Mouse (Mus musculus) layer of hippocampus, adult 2 months (tissue): ENCODE data around the gene Cacnb1. TPM values are rescaled to one million over a fixed set of nuclear protein-coding genes. Genes with fewer than 3 reads are reported as not detected.

Experiments
- DNase-seq, 2 experiments: peaks; one replicate each; pipeline ENCODE4 v3.0.0; 2022; ENCODE audit warnings: low spot score in 2 of 2
- H3K27ac ChIP-seq: fragments of 200-600 bp; 2 replicates; pipeline ENCODE4 v1.8.1; 2022
- H3K4me3 ChIP-seq: fragments of 200-600 bp; 2 replicates; pipeline ENCODE4 v1.8.1; 2022; ENCODE audit warnings: mild to moderate bottlenecking
- CTCF ChIP-seq: fragments of 200-600 bp; conservative IDR thresholded peaks from 2 replicates; pipeline ENCODE4 v1.8.1; 2022; ENCODE audit warnings: antibody characterized with exemption, mild to moderate bottlenecking, moderate library complexity
- microRNA-seq, 2 experiments: library from miRNA; unstranded; fragments of <30 nt; microRNA quantifications; one replicate each; pipeline ENCODE4 v1.2.0; 2021
- total RNA-seq, 2 experiments: library from RNA; stranded (reverse); gene quantifications; 2 replicates each; pipeline ENCODE4 v1.2.3; 2021

The Cacnb1 gene
- total RNA-seq, 2 experiments from 2014 or later, result 139 to 142 TPM

- DNase-seq, result no peak
- TF ChIP-seq CTCF, result no peak
- Histone ChIP-seq H3K27ac (no peak overlapping the region), H3K4me3 (no peak overlapping the region)
Observed at GRCm38 (mm10) chr11:97952367-97953006, 70.3 kb downstream of the Cacnb1 start.

Small RNA genes within 50 kb of the gene (microRNA-seq; reads per million reads assigned to microRNA genes)
- gene Gm27597, result 0 reads per million in 2 experiments

Other genes with a start within 250 kb of the Cacnb1 start
- gene 1700001P01Rik, start 247.1 kb downstream of the Cacnb1 start, total RNA-seq, result 1 to 10 TPM; 1.3 to 2.4 TPM
- 100 to 1,000 TPM; 361 to 374 TPM for gene Rpl23, start 240.6 kb downstream of the Cacnb1 start, total RNA-seq
- gene Lasp1, start 224.0 kb downstream of the Cacnb1 start, total RNA-seq, result 10 to 100 TPM; 88.1 to 91.4 TPM
- 10 to 100 TPM; 67.8 to 72.6 TPM for gene B230217C12Rik, start 182.3 kb downstream of the Cacnb1 start, total RNA-seq
- gene Fbxo47, start 138.9 kb downstream of the Cacnb1 start, total RNA-seq, result 1 to 10 TPM; 1.2 to 1.8 TPM
- 10 to 100 TPM in 1 of 2 experiments, 1 to 10 TPM in 1; 9.0 to 10.3 TPM for gene Plxdc1, start 36.6 kb downstream of the Cacnb1 start, total RNA-seq
- gene Arl5c, start 26.9 kb downstream of the Cacnb1 start, total RNA-seq, result 1 to 10 TPM; 1.4 to 1.7 TPM
- gene Rpl19, start 3.7 kb upstream of the Cacnb1 start, total RNA-seq, result 100 to 1,000 TPM; 615 to 621 TPM
- 10 to 100 TPM; 50.2 to 50.8 TPM for gene Stac2, start 30.4 kb upstream of the Cacnb1 start, total RNA-seq
- 10 to 100 TPM; 33.7 to 34.2 TPM for gene Fbxl20, start 127.4 kb upstream of the Cacnb1 start, total RNA-seq
- gene Med1, start 170.3 kb upstream of the Cacnb1 start, total RNA-seq, result 10 to 100 TPM; 53.4 to 54.5 TPM
- gene Cdk12, start 180.0 kb upstream of the Cacnb1 start, total RNA-seq, result 10 to 100 TPM; 40.9 to 47.0 TPM